Mouse (Mus musculus): ENCODE measurements around the gene Mfrp.
"Not testable (repeated sequence)": the region's sequence is repeated elsewhere in the genome, so short reads cannot be mapped to it uniquely, and the experiment has no call there.

Gene Mfrp

GRCm38 (mm10) chr9:44104881-44105280 lies 3.4 kb downstream of the Mfrp start:
- DNase-seq (ENCODE audit: low read depth, low spot score), result no peak

- DNase-seq (ENCODE audit: low read depth, low spot score), result no peak
These were observed 4.3 kb downstream of the Mfrp start for GRCm38 (mm10) chr9:44105781-44106180.

GRCm38 (mm10) chr9:44106182-44106581 lies 4.7 kb downstream of the Mfrp start:
- DNase-seq (ENCODE audit: low read depth, low spot score), result no peak

- no peak for DNase-seq (ENCODE audit: low read depth, low spot score)
These were observed 5.1 kb downstream of the Mfrp start for GRCm38 (mm10) chr9:44106596-44106995.

- DNase-seq (ENCODE audit: low read depth, low spot score), result no peak
These were observed 5.6 kb downstream of the Mfrp start, which contains the start of gene C1qtnf5 for GRCm38 (mm10) chr9:44107110-44107509. TSS of gene C1qtnf5 (plus strand) at chr9:44107245.

- no peak for DNase-seq (ENCODE audit: low read depth, low spot score)
These were observed 6.1 kb downstream of the Mfrp start for GRCm38 (mm10) chr9:44107557-44108179.

GRCm38 (mm10) chr9:44108269-44109055 lies 6.9 kb downstream of the Mfrp start:
- no peak for DNase-seq (ENCODE audit: low read depth, low spot score)

DNA sequence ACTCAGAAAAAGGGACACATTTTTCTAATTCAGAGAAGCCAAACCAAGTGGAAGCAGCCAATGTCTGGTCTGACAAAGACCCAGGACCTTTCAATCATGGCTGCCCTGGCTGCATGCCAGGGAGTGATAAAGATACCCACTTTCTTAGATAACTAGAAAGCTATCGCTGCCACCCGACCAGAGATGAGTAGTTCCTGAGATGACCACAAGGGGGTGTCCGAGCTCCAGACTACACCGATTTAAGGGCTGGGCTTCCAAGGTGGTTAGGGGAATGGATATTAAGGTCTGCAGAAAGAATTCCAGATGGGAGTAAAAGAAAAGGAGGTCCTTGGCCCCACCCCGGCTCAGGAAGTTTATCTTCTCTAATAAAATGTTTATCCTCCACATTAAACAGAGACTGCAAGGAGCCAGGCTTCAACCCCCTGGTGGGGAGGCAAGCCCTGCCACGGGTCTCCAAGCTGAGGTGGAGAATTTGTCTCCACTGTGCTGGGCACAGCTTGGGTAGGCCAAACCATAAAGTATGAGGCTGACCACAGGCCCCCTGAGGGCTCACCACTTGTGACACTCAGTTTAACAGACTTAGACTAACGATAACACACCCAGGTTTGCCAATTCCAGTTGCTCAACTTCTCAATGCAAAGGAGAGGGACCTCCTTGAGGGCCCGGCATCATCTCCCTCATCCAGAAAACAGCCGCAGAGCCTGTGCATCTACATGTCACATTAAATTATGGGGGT lies 8.0 kb downstream of the Mfrp start:
- DNase-seq (ENCODE audit: low read depth, low spot score), result no peak

GRCm38 (mm10) chr9:44111909-44112308 lies 10.4 kb downstream of the Mfrp start:
- DNase-seq (ENCODE audit: low read depth, low spot score), result not testable (repeated sequence)

DNA sequence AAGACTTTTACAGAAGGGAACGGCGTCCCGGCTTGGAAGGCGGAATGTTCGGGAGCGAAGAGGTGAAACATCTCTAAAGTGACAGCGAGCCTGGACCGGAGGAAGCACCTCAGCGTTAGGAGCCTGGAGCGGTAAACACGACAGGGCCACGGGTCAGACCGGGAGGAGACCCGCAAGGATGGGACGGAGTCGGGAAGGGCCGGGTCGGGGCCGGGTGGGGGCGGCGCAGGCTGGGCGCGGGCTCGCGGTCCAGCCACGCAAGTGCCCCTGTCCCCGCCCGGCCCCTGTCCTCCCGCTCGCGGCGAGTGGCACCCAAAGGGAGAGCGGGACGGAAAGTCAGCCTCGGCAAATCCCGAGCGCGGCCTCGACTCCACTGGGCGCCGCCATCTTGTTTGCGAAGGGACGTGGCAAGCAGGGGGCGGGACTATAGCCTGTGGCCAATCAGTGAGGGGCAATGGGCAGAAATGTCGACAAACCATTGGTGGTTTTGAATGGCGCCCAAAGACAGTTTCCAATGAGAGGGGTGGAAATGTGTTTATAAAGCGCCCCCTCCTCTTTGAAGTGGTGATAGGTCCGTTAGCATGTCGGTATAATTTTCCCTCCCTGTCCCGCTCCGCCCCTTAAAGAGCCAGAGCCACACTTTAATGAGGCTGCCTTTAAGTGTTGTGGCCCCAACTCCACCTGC lies 11.7 kb downstream of the Mfrp start, which contains the start of the genes Gm49380 and Rnf26:
Gm49380 (minus strand) TSS at position 396 of the 685 bp plus-strand sequence.
Rnf26 (minus strand) TSS at position 413 of the 685 bp plus-strand sequence.
- DNase-seq (ENCODE audit: low read depth, low spot score), result peak; percentile 93

GRCm38 (mm10) chr9:44114453-44114852 lies 12.9 kb downstream of the Mfrp start:
- DNase-seq (ENCODE audit: low read depth, low spot score), result no peak

- DNase-seq (ENCODE audit: low read depth, low spot score), result no peak
These were observed 14.1 kb downstream of the Mfrp start for GRCm38 (mm10) chr9:44115599-44115998.

GRCm38 (mm10) chr9:44116182-44116581 lies 14.7 kb downstream of the Mfrp start:
- no peak for DNase-seq (ENCODE audit: low read depth, low spot score)

- DNase-seq (ENCODE audit: low read depth, low spot score), result no peak
These were observed 17.5 kb downstream of the Mfrp start for GRCm38 (mm10) chr9:44119011-44119410.

- no peak for DNase-seq (ENCODE audit: low read depth, low spot score)
These were observed 18.5 kb downstream of the Mfrp start for GRCm38 (mm10) chr9:44119948-44120465.

GRCm38 (mm10) chr9:44124317-44124716 lies 22.8 kb downstream of the Mfrp start:
- DNase-seq (ENCODE audit: low read depth, low spot score), result no peak

GRCm38 (mm10) chr9:44125026-44125425 lies 23.5 kb downstream of the Mfrp start:
- DNase-seq (ENCODE audit: low read depth, low spot score), result no peak

GRCm38 (mm10) chr9:44125546-44126428 lies 24.3 kb downstream of the Mfrp start:
- DNase-seq (ENCODE audit: low read depth, low spot score), result peak; percentile 84

DNA sequence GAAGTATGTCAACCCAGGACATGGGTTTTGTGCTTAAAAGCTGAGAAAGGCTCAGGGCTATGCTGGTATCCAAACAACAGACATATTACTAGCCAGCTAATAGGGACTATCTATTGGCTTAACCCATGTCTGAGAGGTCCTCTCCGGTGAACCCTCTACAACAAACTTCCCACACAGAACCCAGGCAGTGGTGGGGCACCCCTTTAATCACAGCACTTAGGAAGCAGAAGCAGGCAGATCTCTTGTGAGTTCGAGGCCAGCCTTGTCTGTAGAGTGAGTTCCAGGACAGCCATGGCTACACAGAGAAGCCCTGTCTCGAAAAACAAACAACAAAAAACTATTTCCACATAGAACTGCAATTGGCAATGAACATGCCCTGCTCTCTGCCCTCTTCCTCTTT lies 25.2 kb downstream of the Mfrp start:
- DNase-seq (ENCODE audit: low read depth, low spot score), result no peak

- no peak for DNase-seq (ENCODE audit: low read depth, low spot score)
These were observed 25.8 kb downstream of the Mfrp start for GRCm38 (mm10) chr9:44127351-44127801.

Measured in embryo, embryonic 11.5 days (tissue).